Mouse (Mus musculus) embryo, embryonic 10 days (tissue): ENCODE data around the gene Llgl1.
A peak's percentile ranks its signal among the peaks of the same experiment; 100 is the strongest.

ENCODE experiments used
- DNase-seq: peaks from one replicate; pipeline ENCODE4 v3.0.0-alpha.2; 2015; ENCODE audit warnings: low spot score

The Llgl1 gene

DNA sequence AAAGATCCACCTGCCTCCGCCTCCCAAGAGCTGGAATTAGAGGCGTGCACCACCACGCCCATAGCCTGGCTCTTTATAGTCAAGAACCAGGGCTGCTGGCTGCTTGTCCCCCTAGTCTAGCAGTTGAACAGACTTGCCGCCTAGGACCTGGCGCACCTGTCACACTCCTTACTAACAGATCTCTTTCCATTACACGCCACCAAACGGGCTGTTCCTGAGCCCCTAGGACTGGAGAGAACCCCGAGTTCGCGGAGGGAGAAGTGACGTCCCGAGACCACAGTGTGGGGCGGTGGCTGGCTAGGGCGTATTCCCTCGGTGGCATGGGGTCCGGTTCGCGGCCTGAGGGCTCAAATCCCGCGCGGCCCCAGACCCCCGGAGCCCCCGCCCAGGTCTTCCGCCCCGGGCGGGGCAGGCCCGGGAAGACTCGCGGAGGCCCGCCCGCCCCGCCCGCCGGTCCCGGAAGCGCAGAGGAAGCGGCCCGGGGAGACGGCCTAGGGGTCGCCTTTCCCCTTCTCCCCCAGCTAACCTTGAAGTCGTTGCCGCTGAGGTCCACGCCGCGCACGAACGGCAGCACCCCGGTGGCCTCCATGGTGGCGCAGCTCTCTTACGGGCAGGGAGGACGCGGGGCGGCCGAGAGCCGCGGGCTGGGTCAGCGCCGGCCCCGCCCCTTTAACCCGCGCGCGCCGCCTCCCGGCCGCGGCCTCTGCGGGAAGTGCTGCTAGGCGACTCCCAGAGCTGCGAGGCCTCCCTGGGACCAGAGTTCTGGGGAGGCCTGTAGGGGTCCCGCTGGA is 27.3 kb downstream of the Llgl1 start, which contains the start of gene Flii:
TSS of gene Flii (minus strand) at position 663 of the 791 bp plus-strand sequence.
- peak; percentile 78 for DNase-seq

DNA sequence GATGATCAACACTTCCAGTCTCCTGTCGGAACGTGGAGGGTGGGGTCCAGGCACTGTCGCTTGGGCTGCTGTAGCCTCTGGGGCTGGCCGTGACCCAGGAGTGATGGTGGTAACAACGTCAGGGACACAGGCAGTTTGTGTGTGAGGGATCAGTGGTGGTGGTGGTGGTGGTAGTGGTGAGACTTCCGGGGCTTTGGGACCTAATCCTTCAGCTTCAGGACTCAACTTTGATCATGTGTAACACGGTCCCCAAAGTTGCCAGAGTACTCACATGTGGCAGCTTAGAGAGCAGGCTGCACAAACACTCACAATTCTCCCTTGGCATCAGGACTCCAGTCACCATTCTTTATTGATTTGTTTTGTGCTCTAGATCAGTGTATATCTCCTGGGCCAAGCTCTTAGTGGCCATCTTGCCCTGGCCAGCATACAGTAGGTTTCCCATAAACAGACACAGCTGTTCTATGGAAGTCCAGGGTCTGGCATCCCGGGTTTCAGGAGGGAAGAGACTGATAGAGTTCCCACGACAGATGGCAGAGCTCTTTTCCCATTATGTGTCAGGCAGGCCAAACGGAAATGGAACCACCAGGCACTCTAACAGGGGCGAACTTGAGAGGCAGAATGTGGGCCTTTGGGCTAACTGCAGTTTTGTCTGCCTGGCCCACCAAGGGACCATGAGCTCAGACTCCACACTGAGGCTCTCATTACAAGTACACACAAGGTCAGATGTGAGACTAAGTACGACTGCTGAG is 28.0 kb downstream of the Llgl1 start:
- peak; percentile 11 for DNase-seq

DNA sequence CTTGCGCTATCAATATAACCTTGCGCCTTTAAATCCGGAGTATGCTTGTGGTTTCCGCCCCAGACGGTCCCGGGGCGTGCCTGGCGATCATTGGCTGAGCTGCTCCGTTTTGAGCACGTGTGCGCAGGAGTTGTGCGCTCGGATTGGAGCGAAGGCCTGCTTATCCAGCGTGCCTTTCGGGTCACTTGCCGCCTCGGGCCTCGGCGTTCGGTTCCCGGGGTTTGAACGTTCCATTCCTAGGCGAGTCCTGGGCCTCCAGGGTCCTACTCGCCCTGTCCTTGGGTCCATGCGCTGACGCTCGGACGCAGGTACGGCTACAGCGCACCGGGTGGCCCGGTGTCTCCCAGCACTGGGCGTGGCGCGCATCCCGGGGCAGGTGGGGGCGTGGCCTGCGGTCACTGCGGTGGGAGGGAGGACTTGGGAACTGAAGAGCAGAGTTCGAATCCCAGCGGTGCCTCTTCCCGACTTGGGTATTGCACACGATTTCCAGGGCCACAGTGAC is 28.8 kb downstream of the Llgl1 start, which contains the start of gene Mief2:
TSS of gene Mief2 (plus strand) at position 139 of the 502 bp plus-strand sequence.
- peak; percentile 97 for DNase-seq

DNA sequence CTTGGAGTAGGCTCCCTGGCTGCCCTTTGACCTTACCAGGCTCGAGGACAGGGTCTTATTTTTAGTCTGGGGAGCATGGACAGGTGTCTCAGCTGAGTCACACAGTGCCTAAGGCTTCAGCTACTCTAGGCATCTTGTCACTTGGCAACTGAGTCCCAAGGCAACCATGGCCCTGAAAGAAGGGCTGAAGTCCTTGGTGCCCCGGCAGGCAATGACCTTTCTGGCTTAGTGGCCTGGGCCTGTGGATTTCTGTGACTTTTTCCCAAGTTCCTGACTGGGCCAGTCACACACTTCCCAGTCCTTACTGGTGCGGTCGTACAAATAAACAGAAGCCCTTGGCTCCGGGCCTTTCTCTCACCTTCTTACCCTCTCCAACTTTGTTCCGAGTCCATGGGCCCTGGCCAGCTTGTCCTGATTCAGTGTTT is 29.7 kb downstream of the Llgl1 start:
- DNase-seq: no peak

DNA sequence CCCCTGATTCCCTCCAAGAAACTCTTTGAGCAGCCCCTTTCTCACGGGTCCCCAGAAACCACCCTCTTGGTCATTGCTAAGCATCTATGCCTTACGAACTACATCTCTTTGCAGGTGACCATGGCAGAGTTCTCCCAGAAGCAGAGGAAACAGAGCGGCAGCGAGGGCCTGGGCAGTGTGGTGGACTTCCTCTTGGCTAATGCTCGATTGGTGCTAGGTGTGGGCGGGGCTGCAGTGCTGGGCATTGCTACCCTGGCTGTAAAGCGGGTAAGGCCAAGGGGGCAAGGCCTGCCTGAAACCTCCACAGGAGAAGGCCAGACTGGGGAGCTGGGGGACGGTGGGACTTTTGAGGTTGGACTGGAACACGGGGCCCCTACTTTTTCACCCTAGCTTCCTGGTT is 30.6 kb downstream of the Llgl1 start:
- DNase-seq: no peak

DNA sequence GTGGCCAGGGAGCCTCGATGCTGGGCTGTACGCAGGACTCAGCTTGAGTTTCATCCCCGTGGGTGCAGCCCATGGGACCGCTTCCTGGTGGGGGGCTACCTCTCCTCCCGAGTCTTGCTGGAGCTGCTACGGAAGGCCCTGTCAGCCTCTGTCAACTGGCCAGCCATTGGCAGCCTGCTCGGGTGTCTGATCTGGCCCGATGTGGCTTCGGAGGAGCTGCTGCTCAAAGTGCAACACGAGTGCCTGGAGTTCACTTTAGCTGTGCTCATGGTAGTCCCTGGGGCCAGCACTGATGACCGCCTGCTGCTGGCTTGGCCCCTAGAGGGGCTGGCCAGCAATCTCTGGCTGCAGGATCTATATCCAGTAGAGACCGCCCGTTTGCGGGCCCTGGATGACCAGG is 31.7 kb downstream of the Llgl1 start:
- no peak for DNase-seq

DNA sequence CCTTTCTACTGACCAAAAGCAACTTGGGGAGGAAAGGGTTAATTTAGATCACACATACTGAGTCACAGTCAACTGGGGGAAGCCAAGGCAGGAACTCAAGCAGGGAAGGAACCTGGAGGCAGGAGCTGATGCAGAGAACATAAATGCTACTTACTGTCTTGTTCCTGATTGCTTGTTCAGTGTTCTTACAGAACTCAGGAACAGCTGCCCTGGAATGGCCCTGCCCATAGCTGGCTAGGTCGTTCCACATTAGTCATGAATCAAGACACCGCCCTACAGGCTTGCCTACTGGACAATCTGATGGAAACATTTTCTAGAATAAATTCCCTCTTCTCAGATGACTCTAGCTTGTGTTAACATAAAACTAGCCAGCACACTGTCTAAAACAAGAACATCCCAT is 34.7 kb downstream of the Llgl1 start:
- no peak for DNase-seq

DNA sequence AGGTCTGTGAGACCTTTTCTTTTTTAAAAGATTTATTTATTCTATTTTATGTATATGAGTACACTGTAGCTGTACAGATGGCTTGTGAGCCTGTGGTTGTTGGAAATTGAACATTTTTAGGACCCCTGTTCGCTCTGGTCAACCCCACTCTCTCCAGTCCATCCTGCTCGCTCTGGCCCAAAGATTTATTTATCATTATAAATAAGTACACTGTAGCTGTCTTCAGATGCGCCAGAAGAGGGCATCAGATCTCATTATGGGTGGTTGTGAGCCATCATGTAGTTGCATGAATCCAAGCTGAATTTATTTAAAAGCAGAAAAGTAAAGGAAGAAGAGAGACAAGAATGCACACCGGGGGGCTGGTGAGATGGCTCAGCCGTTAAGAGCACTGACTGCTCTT is 35.7 kb downstream of the Llgl1 start:
- DNase-seq: no peak

DNA sequence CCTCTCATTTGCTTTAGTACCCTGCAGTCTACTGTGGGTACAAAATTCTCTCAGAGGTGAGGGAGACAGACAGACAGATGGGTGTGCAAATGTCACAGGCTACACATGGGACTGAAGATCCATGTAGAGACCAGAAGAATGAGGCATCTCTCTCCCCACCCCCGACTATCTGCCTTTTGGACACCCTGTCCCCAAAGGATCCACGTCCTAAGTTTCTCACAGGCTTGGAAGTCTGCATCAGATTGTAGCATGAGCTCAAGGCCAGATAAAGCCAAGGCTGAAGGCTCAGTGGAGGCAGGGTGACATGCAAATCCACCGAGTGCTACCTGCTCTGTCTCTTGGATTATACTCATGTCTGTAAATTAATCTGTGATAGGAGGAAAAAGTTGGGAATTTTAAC is 37.0 kb downstream of the Llgl1 start:
- DNase-seq: no peak

DNA sequence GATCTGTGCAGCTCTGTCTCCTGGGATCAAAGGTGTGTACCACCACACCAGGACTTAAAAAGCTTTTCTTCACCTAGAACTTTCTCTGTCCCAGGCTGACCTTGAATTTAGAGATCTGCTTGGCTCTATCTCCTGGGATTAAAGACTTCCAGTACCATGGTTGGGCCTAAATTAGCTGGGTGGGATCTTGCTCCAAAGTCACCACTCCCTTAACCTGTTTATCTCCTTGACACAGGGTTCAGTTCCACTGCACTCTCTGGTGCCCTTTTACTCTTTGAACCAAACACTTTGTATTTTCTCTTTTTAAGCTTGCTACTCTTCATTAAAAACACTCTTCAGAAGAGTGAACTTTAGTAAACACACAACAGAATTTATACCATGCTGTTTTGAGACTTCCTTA is 37.9 kb downstream of the Llgl1 start:
- no peak for DNase-seq

DNA sequence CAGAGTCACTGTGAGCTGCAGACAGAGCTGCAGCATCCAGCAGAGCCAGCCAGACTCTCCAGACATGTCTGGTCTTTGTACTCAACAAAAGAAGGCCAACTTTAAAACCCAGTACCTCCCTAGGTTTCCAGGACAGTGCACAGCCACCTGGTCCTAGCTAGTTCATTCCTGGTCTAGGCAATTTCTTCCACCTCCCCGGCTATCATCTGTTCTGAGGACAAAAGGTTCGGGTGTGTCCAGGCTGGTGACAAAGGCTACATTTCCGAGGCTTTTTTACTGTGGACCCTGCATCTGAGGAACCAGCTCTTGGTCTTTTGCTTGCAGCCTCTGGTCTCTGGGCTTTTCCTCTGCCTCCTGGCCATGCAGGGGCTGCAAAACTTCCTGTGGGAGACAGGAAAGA is 40.8 kb downstream of the Llgl1 start:
- no peak for DNase-seq

DNA sequence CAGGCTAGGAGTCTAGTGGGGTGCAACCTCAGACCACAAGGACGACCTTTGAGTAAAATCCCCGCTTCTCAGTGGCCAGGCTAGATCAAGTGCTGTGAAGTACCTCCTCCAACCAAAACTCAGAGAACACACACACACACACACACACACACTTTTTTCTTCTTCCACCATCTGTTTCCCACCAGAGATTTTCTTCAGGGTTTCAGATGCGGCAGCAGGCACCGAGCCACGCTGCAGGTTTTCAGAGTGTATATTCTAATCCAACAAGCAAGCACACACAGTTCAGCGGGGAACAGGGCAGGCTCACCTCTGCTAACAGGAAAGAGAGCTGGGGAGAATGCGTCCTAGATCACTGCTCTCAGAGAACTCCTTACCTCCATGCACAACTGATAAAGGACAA is 56.0 kb downstream of the Llgl1 start:
- DNase-seq: no peak

DNA sequence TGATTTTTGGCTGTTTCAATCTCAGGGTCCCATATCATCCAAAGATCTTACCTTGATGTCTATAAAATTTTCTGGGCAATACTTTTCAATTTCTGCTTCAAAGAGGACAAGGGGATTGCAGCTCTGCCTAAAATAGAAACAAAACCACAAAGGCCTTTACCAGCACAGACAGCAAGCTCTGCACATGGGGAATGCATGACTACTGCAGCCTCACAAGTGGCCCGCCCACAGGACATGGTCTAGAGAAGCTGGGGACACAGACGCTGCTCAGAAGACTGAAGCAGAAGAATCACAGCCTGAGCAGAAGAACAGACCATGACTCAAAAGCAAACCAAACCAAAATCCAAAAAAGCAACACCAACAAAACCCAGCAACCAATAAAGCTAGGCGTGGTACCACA is 62.2 kb downstream of the Llgl1 start:
- no peak for DNase-seq
